Mouse (Mus musculus) erythroblast, embryonic 14.5 days (primary cell): Measurements from ENCODE around the gene Ak5. TPM values are rescaled to one million over a fixed set of nuclear protein-coding genes. Genes with fewer than 3 reads are reported as not detected.
A peak's percentile ranks its signal among the peaks of the same experiment; 100 is the strongest.

Experiments used
- H3K27me3 ChIP-seq: 2 replicates; pipeline ENCODE4 v1.6.1; 2012; ENCODE audit warnings: inconsistent platforms; ENCODE audit not compliant: control insufficient read depth
- H3K36me3 ChIP-seq: 2 replicates; pipeline ENCODE4 v1.6.1; 2012; ENCODE audit warnings: mild to moderate bottlenecking, inconsistent platforms; ENCODE audit not compliant: control insufficient read depth
- H3K4me1 ChIP-seq: 2 replicates; pipeline ENCODE4 v1.6.1; 2012; ENCODE audit warnings: inconsistent platforms; ENCODE audit not compliant: control insufficient read depth
- H3K4me3 ChIP-seq: replicated peaks from 2 replicates; pipeline ENCODE3; 2012; ENCODE audit warnings: moderate library complexity, mild to moderate bottlenecking, inconsistent platforms
- H3K9me3 ChIP-seq: 2 replicates; pipeline ENCODE4 v1.6.1; 2012; ENCODE audit warnings: low read length, inconsistent platforms, mixed read lengths; ENCODE audit not compliant: control insufficient read depth
- GATA1 ChIP-seq: IDR thresholded peaks from 2 replicates; pipeline ENCODE4 v1.6.1; 2012; ENCODE audit warnings: low read length, inconsistent platforms, mixed read lengths
- TAL1 ChIP-seq: IDR thresholded peaks from 3 replicates; pipeline ENCODE4 v1.6.1; 2012; ENCODE audit warnings: low read length, inconsistent platforms, mixed read lengths
- polyA plus RNA-seq: library from polyadenylated mRNA; stranded (reverse); fragments of >175 nt; gene quantifications from 2 replicates; pipeline ENCODE4 v1.2.3, GENCODE M21; 2012

The Ak5 gene
- polyA plus RNA-seq, 1 experiment, result not detected

- Histone ChIP-seq H3K27me3 (no peaks in the 10 kb centered on the region), H3K4me3 (peak overlapping the region; percentile 66), H3K36me3 (no peaks in the 10 kb centered on the region), H3K9me3 (no peaks in the 10 kb centered on the region), H3K4me1 (peaks cover 29% of the 10 kb centered on the region)
- TF ChIP-seq TAL1 (no peak), GATA1 (no peak)
These were observed 189.3 kb downstream of the Ak5 start for GRCm38 (mm10) chr3:152478599-152479435.

DNA sequence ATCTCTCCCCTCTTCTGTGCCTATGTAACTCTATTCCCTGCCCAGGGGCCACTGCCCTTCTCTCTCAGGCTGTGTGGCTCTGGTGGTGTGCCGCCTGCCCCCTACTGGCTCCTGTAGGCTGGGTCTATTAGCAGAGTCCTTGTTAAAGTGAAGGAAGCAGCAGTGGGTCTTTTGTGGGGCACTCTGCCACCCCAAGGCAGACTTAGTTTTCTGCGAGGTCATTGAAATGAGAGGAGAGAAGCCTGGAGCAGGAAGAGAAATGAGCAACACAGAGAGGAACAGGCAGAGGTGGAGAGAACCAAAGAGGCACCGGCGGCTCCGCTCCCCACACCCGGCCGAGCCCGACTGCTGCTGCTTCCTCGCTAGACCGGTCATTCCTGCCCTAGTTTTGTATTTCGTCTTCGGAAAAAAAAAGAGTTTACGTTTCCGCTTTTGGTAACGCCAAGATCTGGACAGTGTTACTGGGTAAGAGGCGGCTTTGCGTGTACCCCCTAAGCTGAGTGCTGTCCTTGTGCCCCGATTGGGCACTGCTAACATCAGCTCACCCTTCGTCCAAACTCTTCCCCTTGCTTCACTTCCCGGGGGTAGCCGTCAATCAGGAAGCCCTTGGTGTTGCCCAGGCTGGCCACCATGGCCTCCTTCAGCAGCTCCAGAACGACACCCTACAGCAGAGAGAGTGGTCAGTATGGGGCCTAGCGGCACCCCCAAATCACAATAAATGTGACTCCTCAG is 190.2 kb downstream of the Ak5 start:
- Histone ChIP-seq H3K27me3 (no peaks in the 10 kb centered on the region), H3K36me3 (no peaks in the 10 kb centered on the region), H3K4me1 (peaks cover 29% of the 10 kb centered on the region), H3K9me3 (no peaks in the 10 kb centered on the region), H3K4me3 (peak overlapping the region; percentile 66)
- TF ChIP-seq TAL1, result no peak
- TF ChIP-seq GATA1, result no peak

DNA sequence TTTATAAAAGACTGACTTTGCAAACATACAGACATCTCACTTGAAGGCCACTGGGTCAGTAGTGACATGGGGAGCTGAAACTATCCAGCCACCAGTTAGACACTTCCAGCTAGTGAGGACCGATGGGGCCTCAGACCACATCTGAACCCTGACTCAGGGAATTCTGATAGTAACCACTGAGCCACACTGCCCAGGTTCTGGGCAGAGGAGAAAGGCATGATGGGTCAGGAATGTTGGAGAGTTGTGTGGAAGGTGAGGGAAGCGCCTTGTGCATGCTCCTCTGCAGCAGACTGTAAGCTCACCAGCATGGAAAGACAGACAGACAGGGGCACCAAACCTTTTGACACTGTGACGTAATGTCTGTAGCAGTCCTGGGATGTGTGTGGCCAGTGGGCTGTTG is 192.3 kb downstream of the Ak5 start:
- Histone ChIP-seq H3K27me3 (no peaks in the 10 kb centered on the region), H3K4me3 (no peak overlapping the region), H3K4me1 (peaks cover 29% of the 10 kb centered on the region), H3K36me3 (no peaks in the 10 kb centered on the region), H3K9me3 (no peaks in the 10 kb centered on the region)
- TF ChIP-seq TAL1 (no peak), GATA1 (no peak)

DNA sequence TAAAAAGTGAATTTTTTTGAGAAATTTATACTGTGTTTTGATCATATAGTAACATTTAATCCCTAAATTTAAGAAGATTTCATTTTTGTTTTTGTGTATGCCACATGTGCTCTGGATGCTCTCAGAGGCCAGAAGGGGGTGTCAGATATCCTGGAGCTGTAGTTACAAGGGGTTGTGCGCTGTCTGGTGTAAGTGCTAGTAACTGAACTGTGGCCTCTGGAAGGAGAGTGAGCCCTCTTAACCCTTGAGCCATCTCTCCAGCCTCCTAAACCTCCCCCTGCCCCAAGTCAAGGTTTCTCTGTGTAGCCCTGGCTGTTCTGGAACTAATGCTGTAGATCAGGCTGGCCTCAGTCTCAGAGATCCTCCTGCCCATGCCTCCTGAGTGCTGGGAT is 192.9 kb downstream of the Ak5 start:
- TF ChIP-seq TAL1 (no peak), GATA1 (no peak)
- H3K27me3 ChIP-seq, result no peaks in the 10 kb centered on the region
- H3K4me1 ChIP-seq, result peaks cover 28% of the 10 kb centered on the region
- H3K4me3 ChIP-seq, result no peak overlapping the region
- no peaks in the 10 kb centered on the region for H3K9me3 ChIP-seq
- H3K36me3 ChIP-seq, result no peaks in the 10 kb centered on the region

GRCm38 (mm10) chr3:152474582-152475277 is 193.4 kb downstream of the Ak5 start:
- Histone ChIP-seq H3K4me3 (no peak overlapping the region), H3K9me3 (no peaks in the 10 kb centered on the region), H3K4me1 (peaks cover 27% of the 10 kb centered on the region), H3K27me3 (no peaks in the 10 kb centered on the region), H3K36me3 (no peaks in the 10 kb centered on the region)
- TF ChIP-seq TAL1 (no peak), GATA1 (no peak)

DNA sequence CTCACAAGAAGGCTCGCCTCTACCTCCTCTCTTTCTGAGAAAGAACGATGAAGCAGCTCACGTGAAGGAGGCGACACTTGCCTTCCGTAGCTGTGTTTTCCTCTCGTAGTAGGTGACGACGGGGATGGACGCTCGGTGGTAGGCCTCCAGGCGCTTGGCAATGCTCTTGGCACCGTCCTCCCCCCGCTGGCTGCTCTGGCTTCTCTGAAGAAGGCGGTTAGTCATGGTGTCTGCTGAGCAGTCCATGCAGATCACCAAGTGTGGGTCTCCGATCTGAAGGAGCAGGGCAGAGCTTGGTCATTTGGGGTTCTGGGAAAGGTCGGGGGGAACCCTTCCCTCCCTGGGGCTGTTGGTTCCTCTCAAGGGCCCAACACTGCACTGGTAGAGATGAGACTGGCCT is 195.5 kb downstream of the Ak5 start:
- H3K4me3 ChIP-seq, result no peak overlapping the region
- H3K9me3 ChIP-seq, result no peaks in the 10 kb centered on the region
- no peaks in the 10 kb centered on the region for H3K27me3 ChIP-seq
- TF ChIP-seq GATA1 (no peak), TAL1 (no peak)
- H3K4me1 ChIP-seq, result peaks cover 10% of the 10 kb centered on the region
- no peaks in the 10 kb centered on the region for H3K36me3 ChIP-seq

- no peaks in the 10 kb centered on the region for H3K36me3 ChIP-seq
- no peak for TF ChIP-seq TAL1
- TF ChIP-seq GATA1, result no peak
- no peaks in the 10 kb centered on the region for H3K27me3 ChIP-seq
- no peak overlapping the region for H3K4me3 ChIP-seq
- peaks cover 6% of the 10 kb centered on the region for H3K4me1 ChIP-seq
- no peaks in the 10 kb centered on the region for H3K9me3 ChIP-seq
These were observed 197.8 kb downstream of the Ak5 start for GRCm38 (mm10) chr3:152470347-152470746.

GRCm38 (mm10) chr3:152469423-152470200 is 198.5 kb downstream of the Ak5 start:
- no peak for TF ChIP-seq GATA1
- no peak for TF ChIP-seq TAL1
- Histone ChIP-seq H3K4me3 (no peak overlapping the region), H3K36me3 (no peaks in the 10 kb centered on the region), H3K27me3 (no peaks in the 10 kb centered on the region), H3K4me1 (peaks cover 4% of the 10 kb centered on the region; the same call in 1 of the 2 replicates), H3K9me3 (no peaks in the 10 kb centered on the region)
